Mouse (Mus musculus) left cerebral cortex, postnatal 25 days (tissue): ENCODE results near the gene Klc1. TPM values are rescaled to one million over a fixed set of nuclear protein-coding genes. Genes with fewer than 3 reads are reported as not detected.

Experiments used
- DNase-seq, 2 experiments: peaks; one replicate each; pipeline ENCODE4 v3.0.0; 2022; ENCODE audit warnings: low spot score in 2 of 2, mixed read lengths in 1 of 2
- intact Hi-C: fragments of 180-260 bp; cut with DNase I; formaldehyde crosslinking; loops from one replicate; pipeline ENCODE4 v1.15.1; 2025
- total RNA-seq, 2 experiments: library from RNA; stranded (reverse); gene quantifications; 2 replicates each; pipeline ENCODE4 v1.2.3; 2021

The Klc1 gene
- total RNA-seq, 2 experiments from 2014 or later: 764 to 822 TPM

DNA sequence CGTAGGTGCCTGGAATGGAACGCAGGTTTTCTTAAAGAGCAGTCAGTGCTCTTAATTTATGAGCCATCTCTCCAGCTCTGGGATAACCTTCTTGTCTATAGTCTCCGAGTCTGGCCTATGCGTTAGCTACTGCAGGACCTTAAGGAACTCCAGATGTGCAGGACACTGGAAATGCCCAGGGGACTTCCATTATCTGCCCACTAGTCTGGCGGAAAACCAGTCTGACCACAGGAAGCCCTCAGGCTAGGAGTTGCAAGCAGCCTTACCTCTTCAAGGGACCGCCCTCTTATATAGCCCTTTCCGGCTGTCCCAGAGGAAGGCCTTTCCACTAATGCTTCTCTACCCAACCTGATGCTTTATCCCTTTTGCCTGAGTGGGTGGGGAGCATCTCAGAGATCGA lies 17.3 kb upstream of the Klc1 start:
- intact Hi-C loops: loop anchor here (10.0 kb wide), 1 partner anchor 223 kb away; the partner anchor contains the start of gene Atp5mpl
- DNase-seq: no peak

DNA sequence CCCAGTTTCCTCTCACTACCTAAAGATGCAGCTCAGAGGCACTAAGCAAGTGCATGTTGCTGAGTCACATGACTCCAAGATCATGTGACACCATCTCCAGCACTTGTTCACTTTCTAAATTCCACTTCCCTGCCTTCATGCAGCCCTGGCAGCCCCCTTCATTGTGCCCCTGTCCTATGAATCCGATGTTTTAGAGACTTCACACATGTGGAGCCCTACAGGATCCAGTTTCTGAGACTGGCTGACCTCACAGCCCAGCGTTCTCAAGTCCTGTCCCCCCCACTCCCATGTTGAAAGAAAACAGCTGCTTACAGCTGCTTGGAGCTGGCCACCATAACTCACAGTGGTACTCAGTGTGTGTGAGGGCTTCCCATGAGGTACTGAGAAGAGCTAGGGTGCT lies 15.2 kb upstream of the Klc1 start:
- intact Hi-C loops: loop anchor here (10.0 kb wide), 1 partner anchor 221 kb away; the partner anchor contains the start of gene Atp5mpl
- DNase-seq: no peak

- DNase-seq: no peak
- intact Hi-C loops: loop anchor here (10.0 kb wide), 1 partner anchor 221 kb away; the partner anchor contains the start of gene Atp5mpl
These were observed 14.6 kb upstream of the Klc1 start for GRCm38 (mm10) chr12:111743981-111744423.

DNA sequence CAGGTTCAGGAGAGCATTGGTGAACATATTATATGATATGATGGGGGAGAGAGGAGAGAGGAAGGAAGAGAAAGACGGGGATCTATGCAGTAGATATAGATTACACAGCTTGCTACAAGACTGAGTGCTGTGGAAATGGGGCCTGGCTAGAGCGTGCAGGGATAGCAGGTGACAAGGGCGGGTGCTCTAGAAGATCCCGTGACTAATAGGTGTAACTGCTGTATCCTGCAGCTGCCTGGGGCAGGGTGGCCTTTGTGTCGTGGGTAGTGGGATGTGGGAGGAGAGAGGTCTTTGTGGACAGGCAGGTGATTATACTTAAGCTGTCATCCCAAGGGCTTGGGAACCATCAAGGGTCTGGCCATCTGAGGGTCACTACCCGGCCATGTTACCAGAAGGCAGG lies 13.4 kb upstream of the Klc1 start:
- DNase-seq: no peak
- intact Hi-C loops: loop anchor here (10.0 kb wide), 1 partner anchor 220 kb away; the partner anchor contains the start of gene Atp5mpl

DNA sequence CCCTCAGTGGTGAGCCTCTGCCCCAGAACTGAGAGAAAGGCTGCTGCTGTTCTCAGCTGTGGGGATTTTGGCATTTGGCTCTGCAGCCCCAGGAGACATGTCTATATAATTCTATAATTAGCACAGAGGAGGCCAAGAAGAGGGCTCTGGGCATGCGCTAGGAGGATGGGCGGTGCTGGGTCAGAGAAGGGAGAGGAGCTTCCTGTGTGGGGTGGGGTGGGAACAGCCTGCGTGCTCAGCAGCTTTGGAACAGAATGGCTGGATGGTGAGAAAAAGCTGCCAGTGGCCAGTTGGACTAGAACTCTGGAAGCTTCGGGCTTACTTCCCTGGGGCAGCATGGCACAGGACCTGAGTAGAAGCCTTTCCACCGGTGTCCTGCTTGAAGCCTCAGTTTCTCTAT lies 12.6 kb upstream of the Klc1 start:
- DNase-seq: peak in 1 of 2 experiments; percentile 58
- intact Hi-C loops: loop anchor here (10.0 kb wide), 1 partner anchor 219 kb away; the partner anchor contains the start of gene Atp5mpl

- intact Hi-C loops: loop anchor here (10.0 kb wide), 1 partner anchor 217 kb away; the partner anchor contains the start of gene Atp5mpl
- DNase-seq: no peak
These were observed 11.2 kb upstream of the Klc1 start for GRCm38 (mm10) chr12:111747421-111747820.

DNA sequence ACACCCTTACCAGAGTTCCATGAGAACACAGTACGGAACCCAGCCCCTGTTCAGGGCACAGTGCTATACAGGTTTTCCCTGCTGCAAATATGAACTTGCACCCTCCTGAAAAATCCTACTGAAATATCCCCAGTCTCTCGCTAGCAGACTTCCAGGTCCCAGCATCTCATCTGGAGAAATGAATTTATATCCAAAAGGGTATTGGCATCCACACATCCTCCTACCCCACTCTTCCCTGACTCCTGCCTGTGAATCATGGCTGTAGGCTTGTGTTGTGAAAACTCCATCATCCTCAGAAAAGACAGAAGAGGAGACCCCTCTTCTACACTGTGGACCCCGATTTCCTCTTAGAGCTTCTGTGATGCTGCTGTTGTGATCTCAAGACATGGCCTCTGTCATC lies 7.9 kb upstream of the Klc1 start:
- intact Hi-C loops: no loop called here
- DNase-seq: peak in 1 of 2 experiments; percentile 42

DNA sequence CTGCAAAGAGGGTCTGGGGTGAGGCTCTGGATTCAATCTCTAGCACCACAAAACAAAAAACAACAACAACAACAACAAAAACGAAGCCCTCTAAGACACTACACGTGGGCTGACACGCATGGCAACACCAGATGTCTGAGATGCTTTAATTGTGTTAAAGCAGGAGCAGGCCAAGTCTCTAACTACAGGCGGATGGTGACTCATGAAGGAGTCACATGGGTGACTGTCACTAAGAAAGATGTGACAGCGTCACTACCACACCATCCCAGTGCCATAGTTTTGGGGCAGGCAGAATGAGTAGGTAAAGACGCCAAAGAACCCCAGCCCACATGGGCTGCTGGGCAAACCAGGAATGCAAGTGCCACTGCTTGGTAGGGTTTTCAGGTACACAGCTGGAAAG lies 6.2 kb upstream of the Klc1 start:
- intact Hi-C loops: no loop called here
- peak in 1 of 2 experiments; percentile 80 for DNase-seq

GRCm38 (mm10) chr12:111753347-111753746 lies 5.3 kb upstream of the Klc1 start:
- intact Hi-C loops: no loop called here
- no peak for DNase-seq

GRCm38 (mm10) chr12:111754710-111755109 lies 3.9 kb upstream of the Klc1 start:
- intact Hi-C loops: no loop called here
- no peak for DNase-seq

DNA sequence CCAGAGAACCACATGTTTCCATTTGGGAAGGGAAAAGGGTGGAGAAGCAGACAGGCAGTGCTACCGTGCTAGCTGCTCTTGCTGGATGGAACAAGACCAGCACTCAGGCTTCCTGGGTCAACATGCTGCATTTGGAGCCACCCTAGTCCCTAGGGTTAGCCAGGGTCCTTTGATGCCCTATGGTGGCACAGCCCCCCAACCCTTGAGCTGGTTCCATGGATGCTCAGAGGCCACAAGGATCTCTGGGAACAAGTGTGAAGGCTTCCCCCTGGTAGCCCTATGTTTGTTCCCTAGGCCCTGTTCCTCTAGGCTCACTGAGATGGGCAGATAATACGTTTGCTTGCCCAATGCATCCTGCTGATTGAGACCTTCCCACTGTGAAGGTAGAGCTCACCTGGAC lies 3.4 kb upstream of the Klc1 start:
- DNase-seq: no peak
- intact Hi-C loops: no loop called here

- intact Hi-C loops: no loop called here
- DNase-seq: no peak
These were observed 2.5 kb upstream of the Klc1 start for GRCm38 (mm10) chr12:111756082-111756697.

GRCm38 (mm10) chr12:111756698-111757082 lies 2.0 kb upstream of the Klc1 start:
- no peak for DNase-seq
- intact Hi-C loops: no loop called here

DNA sequence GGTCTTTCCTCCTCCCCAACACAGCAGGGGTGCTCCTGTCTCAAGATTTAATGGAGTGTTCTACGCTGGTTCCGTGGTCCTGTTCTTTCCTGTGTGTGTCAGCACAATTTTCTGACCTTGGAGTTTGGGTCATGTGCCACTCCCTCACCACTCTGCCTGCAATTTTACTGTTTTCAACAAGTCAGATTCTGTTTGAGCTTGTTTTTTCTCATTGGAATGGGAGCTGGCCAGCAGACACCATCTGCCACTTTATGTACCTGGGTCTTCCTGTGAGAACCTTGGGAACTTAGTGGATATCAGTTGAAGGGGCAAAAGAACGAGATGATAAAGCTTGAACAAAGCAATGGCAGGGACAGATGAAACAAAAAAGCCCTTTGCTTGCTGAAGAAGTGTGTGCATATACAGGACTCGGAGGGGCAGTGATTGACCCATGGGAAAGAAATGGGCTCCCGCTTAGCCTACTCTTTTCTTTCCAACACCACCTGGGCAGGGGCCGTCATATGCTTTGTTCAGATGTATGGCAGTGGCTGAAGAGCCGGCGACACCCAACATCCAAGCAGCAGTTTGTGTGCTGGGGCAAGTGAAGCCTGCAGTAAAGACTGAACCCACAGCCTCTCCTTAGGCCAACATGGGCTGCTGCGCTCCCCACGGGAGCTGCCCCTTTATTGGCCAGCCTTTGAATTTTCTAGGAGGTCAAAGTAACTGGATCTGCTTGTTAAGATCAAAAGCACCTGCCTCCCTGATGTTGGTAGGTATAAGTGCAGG lies 906 bp upstream of the Klc1 start:
- DNase-seq: no peak
- intact Hi-C loops: no loop called here

DNA sequence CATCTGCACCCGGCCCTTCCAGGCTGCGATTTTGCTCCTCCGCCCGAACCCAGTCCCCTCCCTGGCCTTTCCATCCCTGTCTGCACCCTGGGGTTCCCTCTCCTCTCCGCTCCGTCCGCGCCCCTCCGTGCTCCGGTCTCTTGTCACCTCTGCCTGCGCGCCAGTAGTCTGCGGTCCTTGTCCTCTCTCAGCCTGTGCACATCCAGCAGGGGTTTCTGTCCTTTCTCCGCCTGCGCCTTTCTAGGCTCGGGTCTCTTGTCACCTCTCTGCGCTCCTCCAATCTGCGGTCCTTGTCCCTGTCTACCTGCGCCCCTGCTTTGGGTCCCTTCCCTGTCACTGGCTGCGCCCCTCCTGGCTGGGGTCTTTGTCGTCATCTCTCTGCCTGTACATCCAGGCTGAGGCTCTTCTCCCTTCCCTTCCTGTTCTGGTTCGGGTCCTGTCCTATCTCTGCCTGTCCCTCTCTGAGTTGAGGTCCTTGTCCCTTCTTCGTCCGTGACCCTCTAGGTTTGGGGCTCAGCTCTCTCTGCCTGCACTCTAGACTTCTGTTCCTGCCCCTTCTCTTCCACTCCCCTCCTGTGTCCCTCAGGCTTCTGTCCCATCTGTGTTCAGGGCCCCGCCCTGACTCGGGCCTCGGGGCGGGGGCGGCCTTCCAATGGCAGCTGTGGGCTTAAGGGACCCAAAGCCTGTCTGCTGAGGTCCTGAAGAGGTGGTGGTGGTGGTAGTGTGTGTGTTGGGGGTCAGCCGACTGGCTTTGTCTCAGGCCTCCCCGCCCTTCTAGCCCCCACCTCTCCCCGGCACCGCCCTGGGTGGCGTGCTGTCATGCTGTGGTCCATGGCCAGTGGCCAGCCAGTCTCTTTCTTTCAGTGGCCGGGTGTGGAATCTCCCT lies 770 bp downstream of the Klc1 start:
- DNase-seq: peak in 1 of 2 experiments; percentile 26
- intact Hi-C loops: no loop called here

GRCm38 (mm10) chr12:111760306-111760908 lies 1.8 kb downstream of the Klc1 start:
- intact Hi-C loops: no loop called here
- no peak for DNase-seq

GRCm38 (mm10) chr12:111762620-111763280 lies 4.1 kb downstream of the Klc1 start:
- DNase-seq: peak in 1 of 2 experiments; percentile 77
- intact Hi-C loops: no loop called here

- intact Hi-C loops: no loop called here
- DNase-seq: peak in 1 of 2 experiments; percentile 41
These were observed 7.9 kb downstream of the Klc1 start for GRCm38 (mm10) chr12:111766313-111767236.
